Mouse (Mus musculus) liver, postnatal 0 days (tissue): ENCODE data around the gene Jarid2.
A peak's percentile ranks its signal among the peaks of the same experiment; 100 is the strongest.

Source experiments
- CTCF ChIP-seq: sonication (generic); IDR thresholded peaks from 2 replicates; pipeline ENCODE4 v1.5.1; 2016; ENCODE audit warnings: antibody characterized with exemption, low read depth
- EP300 ChIP-seq: IDR thresholded peaks from 2 replicates; pipeline ENCODE4 v1.6.1; 2016; ENCODE audit warnings: antibody characterized with exemption, low read depth, mild to moderate bottlenecking

GRCm38 (mm10) chr13:44709747-44710480 is 19.4 kb upstream of the Jarid2 start:
- TF ChIP-seq CTCF: no peak
- peak; percentile 21; the same call in 1 of the 2 replicates for TF ChIP-seq EP300
